Mouse (Mus musculus) midbrain, embryonic 16.5 days (tissue): Measurements from ENCODE around the gene Gm28308. TPM values are rescaled to one million over a fixed set of nuclear protein-coding genes. Genes with fewer than 3 reads are reported as not detected.

Source experiments
- ATAC-seq: fragments of 200-750 bp; cut with Nextera tagmentation; 2 replicates; pipeline ENCODE4 v1.8.0; 2017; ENCODE audit warnings: moderate TSS enrichment
- H3K27ac ChIP-seq: fragments of 300-500 bp; sonication (generic); 2 replicates; pipeline ENCODE4 v1.5.1; 2014; ENCODE audit warnings: mild to moderate bottlenecking, low read length, mixed read lengths
- H3K27me3 ChIP-seq: fragments of 300-500 bp; sonication (generic); 2 replicates; pipeline ENCODE4 v1.6.1; 2014; ENCODE audit warnings: low read depth, low read length, mixed read lengths; ENCODE audit not compliant: control insufficient read depth, insufficient read depth
- H3K36me3 ChIP-seq: fragments of 300-500 bp; sonication (generic); 2 replicates; pipeline ENCODE4 v1.6.1; 2014; ENCODE audit warnings: mild to moderate bottlenecking, low read length, moderate library complexity, mixed read lengths; ENCODE audit not compliant: control insufficient read depth, insufficient read depth
- H3K4me1 ChIP-seq: fragments of 300-500 bp; sonication (generic); 2 replicates; pipeline ENCODE4 v1.6.1; 2014; ENCODE audit warnings: mild to moderate bottlenecking, low read length, mixed read lengths; ENCODE audit not compliant: control insufficient read depth, insufficient read depth
- H3K4me2 ChIP-seq: fragments of 300-500 bp; sonication (generic); 2 replicates; pipeline ENCODE4 v1.6.1; 2014; ENCODE audit warnings: mild to moderate bottlenecking, low read length, mixed read lengths
- H3K4me3 ChIP-seq: fragments of 300-500 bp; sonication (generic); 2 replicates; pipeline ENCODE4 v1.5.1; 2014; ENCODE audit warnings: low read depth, mild to moderate bottlenecking, low read length, moderate library complexity, mixed read lengths
- H3K9ac ChIP-seq: fragments of 300-500 bp; sonication (generic); 2 replicates; pipeline ENCODE4 v1.6.1; 2014; ENCODE audit warnings: low read depth, low read length, mixed read lengths
- H3K9me3 ChIP-seq: fragments of 300-500 bp; sonication (generic); replicated peaks from 2 replicates; pipeline ENCODE4 v1.6.1; 2014; ENCODE audit warnings: mild to moderate bottlenecking, low read length, mixed read lengths; ENCODE audit not compliant: control insufficient read depth, poor library complexity, severe bottlenecking
- WGBS: fragments of 180-500 bp; shearing (Covaris S2); extraction: QIAGEN DNeasy Blood & Tissue Kit; methylation state at CpG from one replicate; pipeline ENCODE4 v1.1.7; 2014; 5-methylcytosine and 5-hydroxymethylcytosine counted together
- polyA plus RNA-seq: library from polyadenylated mRNA; unstranded; fragments of >200 nt; fragmentation: Nextera tagmentation; extraction: Ambion mirVana; gene quantifications from 2 replicates; pipeline ENCODE4 v1.2.1, GENCODE M21; 2015

Gene Gm28308
- polyA plus RNA-seq, 1 experiment from 2014 or later = not detected

DNA sequence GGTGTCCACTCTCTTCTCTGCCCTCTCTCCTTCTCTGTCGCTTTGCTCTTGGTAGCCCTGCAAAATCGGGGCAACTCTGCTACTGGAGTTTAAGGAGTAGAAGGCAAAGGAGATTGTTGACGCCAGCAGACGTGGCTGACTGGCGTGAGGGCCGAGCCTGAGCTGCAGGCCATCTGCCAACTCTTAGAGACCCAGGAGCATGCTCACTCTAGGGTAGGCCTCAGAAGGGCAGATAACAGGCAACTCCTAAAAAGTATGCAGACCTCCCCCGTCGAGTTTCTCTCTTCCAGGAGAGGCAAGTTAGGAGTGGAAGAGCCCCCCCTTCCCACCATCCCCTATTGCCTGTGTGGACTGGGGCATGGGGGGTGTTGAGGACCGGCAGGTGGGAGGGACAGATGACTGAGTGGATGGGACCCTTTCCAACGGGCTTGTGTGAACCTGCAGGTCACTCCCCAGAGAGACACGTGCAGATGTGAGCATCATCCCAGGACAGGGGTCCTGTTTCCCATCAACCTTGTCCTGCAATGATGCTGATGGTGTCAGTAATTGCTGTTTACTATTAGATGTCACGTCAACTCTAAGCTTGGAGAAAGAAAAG lies 53.9 kb downstream of the Gm28308 start:
- peaks cover 94% of the 10 kb centered on the region for H3K27me3 ChIP-seq
- WGBS = 6% methylated on average over 12 of the region's 12 CpGs
- H3K4me1 ChIP-seq = peaks cover 10% of the 10 kb centered on the region
- no peak overlapping the region for H3K9ac ChIP-seq
- ATAC-seq = no peak
- no peaks in the 10 kb centered on the region for H3K36me3 ChIP-seq
- H3K27ac ChIP-seq = no peak overlapping the region
- no peak overlapping the region for H3K4me3 ChIP-seq
- H3K4me2 ChIP-seq = peak overlapping the region; percentile 78; the same call in 1 of the 2 replicates
- no peaks in the 10 kb centered on the region for H3K9me3 ChIP-seq

DNA sequence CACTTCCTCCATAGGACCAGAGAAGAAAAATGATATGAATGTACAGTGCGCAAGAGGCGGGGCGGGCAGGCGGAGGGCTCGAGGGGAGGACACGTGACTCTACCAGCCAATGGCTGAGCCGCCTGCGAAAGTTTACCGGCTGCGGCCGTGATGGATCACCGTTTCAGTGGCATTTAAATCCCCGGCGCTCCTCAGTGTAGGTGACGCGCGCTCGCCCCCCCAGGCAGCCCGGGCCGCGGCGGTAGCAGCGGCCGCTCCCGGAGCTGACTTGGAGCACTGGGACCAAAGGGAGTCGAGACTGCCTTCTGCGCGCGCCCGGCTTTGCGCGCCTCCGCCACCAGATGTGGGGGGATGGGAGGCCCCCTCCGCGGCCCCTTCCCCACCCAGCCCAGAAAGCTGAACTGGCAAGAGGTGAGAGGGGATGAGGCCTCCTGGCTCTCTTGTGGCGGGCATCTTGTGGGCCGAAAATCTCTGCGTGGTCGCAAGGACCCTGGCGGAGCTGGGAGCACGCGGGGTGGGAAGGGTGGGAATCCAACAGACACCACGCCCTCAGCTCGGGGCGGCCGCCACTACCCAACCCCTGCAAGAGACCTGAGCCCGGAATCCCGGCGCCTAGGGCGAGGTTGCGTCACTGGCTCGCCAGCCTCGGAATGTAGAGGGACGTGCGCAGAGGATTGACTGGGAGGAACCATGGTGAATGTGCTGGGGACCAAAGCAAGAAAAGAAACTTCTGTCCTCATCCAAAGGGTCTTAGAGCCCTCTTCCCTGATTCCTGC lies 54.7 kb downstream of the Gm28308 start, which contains the start of gene Hoxa1:
Hoxa1 (minus strand) TSS at position 42 of the 776 bp plus-strand sequence.
- Histone ChIP-seq H3K4me1 (peaks cover 10% of the 10 kb centered on the region), H3K9me3 (no peaks in the 10 kb centered on the region), H3K36me3 (no peaks in the 10 kb centered on the region), H3K27ac (no peak within 1 kb of the TSS), H3K4me2 (peak within 1 kb of the TSS; percentile 78), H3K9ac (peak within 1 kb of the TSS; percentile 41; the same call in 1 of the 2 replicates), H3K27me3 (peaks cover 91% of the 10 kb centered on the region), H3K4me3 (peak within 1 kb of the TSS; percentile 43)
- under 1% methylated on average over 53 of the region's 55 CpGs for WGBS
- ATAC-seq = peak; percentile 54; the same call in 1 of the 2 replicates

DNA sequence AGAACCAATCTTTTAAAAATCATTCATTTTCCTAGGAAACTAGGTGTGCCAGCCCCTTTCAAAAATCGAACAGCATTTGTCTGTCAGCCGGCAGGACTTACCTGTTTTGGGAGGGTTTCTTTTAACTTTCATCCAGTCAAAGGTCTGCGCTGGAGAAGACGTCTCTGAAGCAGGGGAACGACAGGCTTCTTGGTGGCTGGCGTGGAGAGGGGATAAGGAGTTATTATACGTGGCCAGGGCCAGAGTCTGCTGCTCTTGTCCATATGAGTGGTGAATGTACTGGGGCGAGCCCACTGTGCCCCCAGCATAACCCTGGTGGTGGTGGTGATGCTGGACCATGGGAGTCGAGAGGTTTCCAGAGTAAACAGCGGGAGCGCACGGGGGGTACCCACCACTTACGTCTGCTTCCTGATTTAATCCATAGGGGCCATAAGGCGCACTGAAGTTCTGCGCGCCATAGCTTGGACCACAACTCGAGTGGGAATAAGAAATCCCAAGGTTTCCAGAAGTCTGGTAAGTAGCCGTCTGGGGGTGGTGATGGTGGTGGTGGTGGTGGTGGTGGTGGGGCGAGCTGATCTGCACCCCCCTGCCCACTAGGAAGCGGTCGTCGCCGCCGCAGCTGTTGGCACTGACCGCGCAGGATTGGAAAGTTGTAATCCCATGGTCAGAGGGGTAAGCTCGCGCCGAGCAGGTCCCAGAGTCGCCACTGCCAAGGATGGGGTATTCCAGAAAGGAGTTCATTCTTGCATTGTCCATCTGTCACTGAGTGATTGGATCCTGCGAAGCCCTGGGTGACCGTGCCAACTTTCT lies 55.5 kb downstream of the Gm28308 start:
- Histone ChIP-seq H3K9me3 (no peaks in the 10 kb centered on the region), H3K27ac (no peak overlapping the region), H3K27me3 (peaks cover 91% of the 10 kb centered on the region), H3K4me3 (peak overlapping the region; percentile 43), H3K9ac (0 out of 2 replicates have a peak overlapping the region, but pooled peaks have one; percentile 41), H3K36me3 (no peaks in the 10 kb centered on the region), H3K4me2 (peak overlapping the region; percentile 78), H3K4me1 (peaks cover 10% of the 10 kb centered on the region)
- ATAC-seq = no peak; the same call in 1 of the 2 replicates
- WGBS = 2% methylated on average over 32 of the region's 32 CpGs

DNA sequence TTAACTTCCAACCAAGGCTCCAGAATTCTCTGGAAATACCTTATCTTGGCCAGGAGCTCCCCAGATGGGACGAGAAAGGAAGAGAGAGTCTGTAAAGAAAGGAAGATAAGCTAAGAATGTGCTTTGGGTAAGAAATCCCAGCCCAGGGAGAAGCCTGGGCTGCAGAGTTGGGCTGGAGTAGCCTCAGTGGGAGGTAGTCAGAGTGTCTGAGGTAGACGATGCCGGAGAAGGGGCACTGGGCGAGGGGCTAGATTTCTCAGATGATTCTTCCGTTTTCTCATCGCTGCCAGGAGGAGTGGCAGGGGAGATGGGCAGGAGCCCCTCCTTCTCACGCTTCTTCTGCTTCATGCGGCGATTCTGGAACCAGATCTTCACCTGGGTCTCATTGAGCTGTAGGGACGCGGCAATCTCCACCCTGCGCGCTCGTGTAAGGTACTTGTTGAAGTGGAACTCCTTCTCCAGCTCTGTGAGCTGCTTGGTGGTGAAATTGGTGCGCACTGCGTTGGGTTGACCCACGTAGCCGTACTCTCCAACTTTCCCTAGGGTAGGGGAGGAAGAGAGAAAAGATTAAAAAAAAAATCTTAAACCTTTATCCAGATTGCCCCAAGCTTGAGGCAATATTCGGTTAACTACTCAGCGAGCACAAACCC lies 56.5 kb downstream of the Gm28308 start:
- Histone ChIP-seq H3K4me2 (no peak overlapping the region), H3K9me3 (no peaks in the 10 kb centered on the region), H3K9ac (no peak overlapping the region), H3K36me3 (no peaks in the 10 kb centered on the region), H3K27ac (no peak overlapping the region), H3K27me3 (peaks cover 91% of the 10 kb centered on the region), H3K4me1 (peaks cover 10% of the 10 kb centered on the region), H3K4me3 (no peak overlapping the region)
- 2% methylated on average over 20 of the region's 20 CpGs for WGBS
- ATAC-seq = no peak

DNA sequence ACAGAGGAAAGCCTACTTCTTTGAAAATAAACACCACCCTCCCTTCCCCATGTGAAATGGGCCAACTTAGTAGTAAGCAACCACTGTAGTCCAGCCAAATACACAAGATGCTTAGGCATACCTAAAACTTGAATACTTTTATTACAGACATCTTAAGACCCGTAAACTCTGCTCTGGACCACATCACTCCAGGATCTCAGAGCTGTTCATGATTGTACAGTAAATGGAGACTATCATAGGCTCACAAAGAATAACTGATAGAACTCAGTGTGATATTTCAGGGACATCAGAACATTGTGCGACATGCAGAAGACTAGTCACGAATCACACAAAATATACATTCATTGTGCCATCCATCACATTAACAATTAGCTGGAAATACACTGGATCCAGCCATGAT lies 57.7 kb downstream of the Gm28308 start:
- H3K27ac ChIP-seq = no peak overlapping the region
- H3K36me3 ChIP-seq = no peaks in the 10 kb centered on the region
- ATAC-seq = no peak
- H3K27me3 ChIP-seq = peaks cover 88% of the 10 kb centered on the region
- no peaks in the 10 kb centered on the region for H3K9me3 ChIP-seq
- no peak overlapping the region for H3K4me3 ChIP-seq
- H3K9ac ChIP-seq = no peak overlapping the region
- H3K4me1 ChIP-seq = peaks cover 10% of the 10 kb centered on the region
- WGBS = 45% methylated on average over 3 of the region's 3 CpGs
- H3K4me2 ChIP-seq = no peak overlapping the region

DNA sequence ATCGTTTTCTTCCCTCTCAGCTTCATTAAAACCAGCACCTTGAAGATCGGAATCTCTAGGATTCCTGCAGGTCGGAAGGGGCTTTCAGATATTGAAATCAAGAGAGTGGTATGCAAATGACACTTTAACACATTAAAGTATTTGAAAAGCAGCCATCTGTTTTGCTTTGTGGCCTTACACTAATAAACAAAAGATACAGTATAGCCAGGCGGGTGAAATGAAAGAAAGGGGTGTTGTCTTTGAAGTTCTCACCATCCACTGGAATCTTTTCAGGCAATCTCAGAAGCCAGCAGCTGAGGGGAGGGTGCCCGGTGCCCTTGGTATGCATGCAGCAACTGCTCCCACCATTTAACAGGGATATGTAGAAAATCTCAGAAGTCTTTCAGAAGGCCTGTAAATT lies 59.1 kb downstream of the Gm28308 start:
- no peak overlapping the region for H3K4me2 ChIP-seq
- 2% methylated on average over 5 of the region's 5 CpGs for WGBS
- no peak overlapping the region for H3K4me3 ChIP-seq
- ATAC-seq = no peak
- no peak overlapping the region for H3K9ac ChIP-seq
- peaks cover 10% of the 10 kb centered on the region for H3K4me1 ChIP-seq
- no peak overlapping the region for H3K27ac ChIP-seq
- H3K36me3 ChIP-seq = no peaks in the 10 kb centered on the region
- H3K9me3 ChIP-seq = no peaks in the 10 kb centered on the region; the same call in 1 of the 2 replicates
- H3K27me3 ChIP-seq = peaks cover 86% of the 10 kb centered on the region

DNA sequence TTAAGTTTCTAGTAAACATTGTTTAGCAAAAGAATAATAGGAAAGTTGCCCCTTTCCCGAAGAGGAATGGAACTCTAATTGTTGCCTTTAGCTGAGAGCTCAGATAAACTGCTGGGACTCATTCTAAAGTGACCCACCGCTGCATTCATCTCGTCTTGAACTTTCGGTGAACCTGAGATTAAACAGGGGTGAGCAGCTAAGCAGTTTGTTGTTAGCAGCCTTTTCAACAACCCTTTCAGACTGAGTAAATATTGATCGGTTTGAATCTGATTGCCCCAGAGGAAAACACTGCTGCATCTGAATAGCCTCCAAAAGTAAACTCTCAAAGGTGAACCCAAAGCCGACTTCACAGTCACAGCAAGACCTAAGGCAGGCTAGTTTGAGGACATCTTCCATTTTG lies 59.9 kb downstream of the Gm28308 start:
- no peak overlapping the region for H3K27ac ChIP-seq
- peaks cover 3% of the 10 kb centered on the region for H3K4me1 ChIP-seq
- under 1% methylated on average over 6 of the region's 6 CpGs for WGBS
- ATAC-seq = no peak
- H3K27me3 ChIP-seq = peaks cover 82% of the 10 kb centered on the region
- H3K9ac ChIP-seq = no peak overlapping the region
- H3K4me3 ChIP-seq = no peak overlapping the region
- no peaks in the 10 kb centered on the region for H3K36me3 ChIP-seq
- H3K4me2 ChIP-seq = no peak overlapping the region
- no peaks in the 10 kb centered on the region; the same call in 1 of the 2 replicates for H3K9me3 ChIP-seq

DNA sequence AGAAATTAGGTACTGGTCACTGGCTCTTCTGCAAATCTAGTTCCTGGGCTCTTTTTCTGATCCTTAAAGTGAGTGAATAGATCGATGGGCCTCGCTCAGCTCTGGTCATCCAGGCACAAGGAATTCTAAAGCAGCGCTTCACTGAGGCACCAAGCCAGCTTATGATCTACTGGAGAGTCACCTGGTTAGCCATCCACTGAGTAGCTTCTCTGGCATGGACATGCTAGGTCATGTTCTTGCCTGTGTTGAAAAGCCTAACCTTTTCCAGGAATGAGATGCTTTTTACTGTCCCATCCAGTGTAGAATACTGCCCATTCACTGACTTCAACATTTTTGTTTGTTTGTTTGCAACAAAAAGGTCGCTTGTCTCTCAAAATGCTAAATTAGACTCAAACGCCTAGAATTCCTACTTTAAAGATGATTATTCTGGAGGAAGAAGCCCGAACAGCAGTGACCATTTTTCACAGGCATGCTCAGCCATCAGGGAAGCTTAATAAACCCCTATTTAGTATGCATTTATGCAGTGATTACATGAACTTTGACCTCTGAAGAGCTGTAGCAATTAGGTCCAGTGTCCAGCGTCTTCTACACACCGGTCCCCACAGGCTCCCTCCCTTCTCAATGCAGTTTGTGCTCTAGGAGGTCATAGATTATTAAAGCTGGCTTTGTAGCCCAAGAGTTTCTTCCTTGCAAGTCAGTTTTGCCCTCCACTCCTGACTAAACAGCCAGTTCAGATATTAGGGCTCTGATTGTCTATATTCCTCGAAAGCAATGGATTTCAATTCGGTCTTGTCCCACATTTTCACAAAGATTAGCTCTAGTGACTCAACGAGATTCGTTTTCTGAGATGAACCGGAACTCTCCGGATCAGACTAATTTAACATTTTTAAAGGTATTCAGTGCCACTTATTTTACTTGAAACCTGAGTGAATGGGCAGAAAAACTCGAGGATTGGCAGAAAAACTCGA lies 60.6 kb downstream of the Gm28308 start:
- no peak for ATAC-seq
- no peak overlapping the region for H3K4me2 ChIP-seq
- no peak overlapping the region for H3K9ac ChIP-seq
- 2% methylated on average over 16 of the region's 16 CpGs for WGBS
- no peaks in the 10 kb centered on the region for H3K4me1 ChIP-seq
- H3K27me3 ChIP-seq = peaks cover 82% of the 10 kb centered on the region
- no peak overlapping the region for H3K27ac ChIP-seq
- no peaks in the 10 kb centered on the region; the same call in 1 of the 2 replicates for H3K9me3 ChIP-seq
- H3K36me3 ChIP-seq = no peaks in the 10 kb centered on the region
- H3K4me3 ChIP-seq = no peak overlapping the region
